Mouse (Mus musculus) midbrain, embryonic 15.5 days (tissue): ENCODE measurements at regions not wholly inside any gene's neighbourhood (a gene's known extent, or its start where the extent isn't known, plus 50 kb on each side); places are given as distances from the start of the nearest gene placed in this dataset.
A peak's percentile ranks its signal among the peaks of the same experiment; 100 is the strongest.

Source experiments
- ATAC-seq: fragments of 200-750 bp; cut with Nextera tagmentation; replicated peaks from 2 replicates; pipeline ENCODE4 v1.8.0; 2017; ENCODE audit warnings: moderate TSS enrichment
- H3K27ac ChIP-seq: fragments of 300-500 bp; sonication (generic); 2 replicates; pipeline ENCODE4 v1.5.1; 2015; ENCODE audit warnings: mild to moderate bottlenecking, inconsistent platforms
- H3K27me3 ChIP-seq: fragments of 300-500 bp; sonication (generic); replicated peaks from 2 replicates; pipeline ENCODE4 v1.6.1; 2015; ENCODE audit warnings: inconsistent platforms
- H3K36me3 ChIP-seq: fragments of 300-500 bp; sonication (generic); replicated peaks from 2 replicates; pipeline ENCODE4 v1.6.1; 2015; ENCODE audit warnings: inconsistent platforms
- H3K4me1 ChIP-seq: fragments of 300-500 bp; sonication (generic); 2 replicates; pipeline ENCODE4 v1.6.1; 2015; ENCODE audit warnings: inconsistent platforms
- H3K4me2 ChIP-seq: fragments of 300-500 bp; sonication (generic); 2 replicates; pipeline ENCODE4 v1.6.1; 2015; ENCODE audit warnings: inconsistent platforms, mild to moderate bottlenecking, moderate library complexity
- H3K4me3 ChIP-seq: fragments of 300-500 bp; sonication (generic); 2 replicates; pipeline ENCODE4 v1.5.1; 2015; ENCODE audit warnings: mild to moderate bottlenecking, inconsistent platforms
- H3K9ac ChIP-seq: fragments of 300-500 bp; sonication (generic); 2 replicates; pipeline ENCODE4 v1.6.1; 2015; ENCODE audit warnings: mild to moderate bottlenecking, inconsistent platforms
- H3K9me3 ChIP-seq: fragments of 300-500 bp; sonication (generic); 2 replicates; pipeline ENCODE4 v1.6.1; 2016; ENCODE audit warnings: inconsistent platforms
- WGBS: fragments of 180-500 bp; shearing (Covaris S2); methylation state at CpG from one replicate; pipeline ENCODE4 v1.1.7; 2015; ENCODE audit warnings: mixed read lengths; 5-methylcytosine and 5-hydroxymethylcytosine counted together

DNA sequence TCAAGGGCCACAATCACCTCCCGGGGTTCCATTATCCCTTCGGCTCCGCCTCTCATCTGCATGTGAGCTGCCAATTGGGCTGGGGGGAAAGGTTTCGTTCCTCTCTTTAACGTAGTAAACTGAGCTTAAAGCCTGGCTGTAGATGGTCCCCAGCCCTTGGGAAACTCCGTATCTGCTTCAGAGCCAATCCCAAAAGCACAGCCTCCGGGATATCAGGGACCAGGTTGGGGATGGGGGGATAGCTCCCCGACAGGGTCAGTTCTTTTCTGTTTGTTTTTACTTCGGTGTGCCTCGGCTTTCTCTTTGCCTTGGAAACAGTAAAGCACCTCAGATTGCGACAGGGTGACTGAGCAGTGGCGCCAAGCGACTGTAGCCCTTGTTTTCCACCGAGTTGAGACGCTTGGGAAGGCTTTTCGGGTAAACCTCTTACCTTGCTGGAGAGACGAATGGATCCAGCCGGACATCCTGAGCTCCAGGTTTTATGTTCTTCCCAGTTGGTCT lies 64.5 kb downstream of the Tfap2c start:
- Histone ChIP-seq H3K9ac (0 out of 2 replicates have a peak overlapping the region, but pooled peaks have one; percentile 16), H3K27ac (no peak overlapping the region), H3K36me3 (no peaks in the 10 kb centered on the region), H3K27me3 (peaks cover 22% of the 10 kb centered on the region), H3K4me3 (peak overlapping the region; percentile 12), H3K4me1 (peaks cover 7% of the 10 kb centered on the region; the same call in 1 of the 2 replicates), H3K9me3 (no peaks in the 10 kb centered on the region), H3K4me2 (peak overlapping the region; percentile 45)
- no peak for ATAC-seq
- WGBS: 1% methylated on average over 18 of the region's 18 CpGs

DNA sequence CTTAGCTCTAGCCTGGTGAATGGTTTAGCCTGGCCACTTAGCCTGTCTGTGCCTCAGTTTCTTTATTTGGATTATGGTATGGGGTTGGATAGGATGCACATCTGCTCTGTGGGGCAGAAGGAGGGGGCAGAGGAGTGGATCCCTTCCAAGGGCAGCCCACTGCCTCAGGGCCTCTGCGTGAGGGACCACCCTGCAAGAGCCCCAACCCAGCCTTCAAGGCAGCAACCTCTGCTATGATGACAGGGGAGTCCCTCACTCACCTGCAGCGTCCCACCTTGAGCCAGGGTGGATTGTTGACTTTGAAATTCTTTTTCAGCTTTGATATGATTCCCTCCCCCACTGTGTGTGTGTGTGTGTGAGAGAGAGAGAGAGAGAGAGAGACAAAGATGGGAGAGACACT lies 65.8 kb downstream of the Tfap2c start:
- Histone ChIP-seq H3K4me2 (no peak overlapping the region), H3K4me3 (no peak overlapping the region), H3K4me1 (peaks cover 7% of the 10 kb centered on the region; the same call in 1 of the 2 replicates), H3K27me3 (peaks cover 22% of the 10 kb centered on the region), H3K27ac (no peak overlapping the region), H3K9me3 (no peaks in the 10 kb centered on the region), H3K9ac (no peak overlapping the region), H3K36me3 (no peaks in the 10 kb centered on the region)
- ATAC-seq: no peak
- WGBS: 47% methylated on average over 2 of the region's 2 CpGs

GRCm38 (mm10) chr2:172615582-172615981 lies 66.2 kb downstream of the Tfap2c start:
- H3K4me2 ChIP-seq: no peak overlapping the region
- no peak for ATAC-seq
- H3K9ac ChIP-seq: no peak overlapping the region
- H3K27me3 ChIP-seq: peaks cover 22% of the 10 kb centered on the region
- no peaks in the 10 kb centered on the region for H3K36me3 ChIP-seq
- no peak overlapping the region for H3K27ac ChIP-seq
- WGBS: 29% methylated on average over 4 of the region's 4 CpGs
- no peaks in the 10 kb centered on the region for H3K9me3 ChIP-seq
- no peak overlapping the region for H3K4me3 ChIP-seq
- H3K4me1 ChIP-seq: peaks cover 7% of the 10 kb centered on the region; the same call in 1 of the 2 replicates

GRCm38 (mm10) chr2:172619168-172619567 lies 69.8 kb downstream of the Tfap2c start:
- Histone ChIP-seq H3K27ac (no peak overlapping the region), H3K4me1 (peaks cover 6% of the 10 kb centered on the region), H3K9me3 (no peaks in the 10 kb centered on the region), H3K36me3 (no peaks in the 10 kb centered on the region), H3K4me2 (no peak overlapping the region), H3K27me3 (peaks cover 11% of the 10 kb centered on the region), H3K9ac (no peak overlapping the region), H3K4me3 (no peak overlapping the region)
- WGBS: 81% methylated on average over 7 of the region's 7 CpGs
- ATAC-seq: no peak

DNA sequence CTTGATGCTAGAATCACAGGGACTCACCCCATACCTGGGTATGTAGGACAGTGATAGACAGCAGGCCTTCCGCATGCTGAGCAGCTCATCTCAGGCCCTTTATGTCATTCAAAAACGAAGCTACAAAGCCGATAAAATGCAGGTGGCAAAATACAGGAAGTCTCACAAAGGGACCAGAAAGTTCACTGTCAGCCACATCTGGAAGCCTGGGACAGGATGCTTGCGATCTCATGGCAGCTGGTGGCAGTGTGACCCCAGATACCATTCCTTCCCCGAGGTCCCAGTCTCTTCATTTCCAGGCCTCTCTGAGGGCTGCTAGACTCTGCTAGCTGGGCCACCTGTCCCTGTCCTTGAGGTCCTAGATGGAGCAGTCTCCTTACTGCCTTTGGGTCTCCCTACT lies 70.6 kb downstream of the Tfap2c start:
- Histone ChIP-seq H3K36me3 (no peaks in the 10 kb centered on the region), H3K9me3 (no peaks in the 10 kb centered on the region), H3K4me3 (no peak overlapping the region), H3K27ac (no peak overlapping the region), H3K4me1 (peaks cover 6% of the 10 kb centered on the region), H3K27me3 (peaks cover 5% of the 10 kb centered on the region), H3K4me2 (no peak overlapping the region), H3K9ac (no peak overlapping the region)
- WGBS: 68% methylated on average over 5 of the region's 5 CpGs
- no peak for ATAC-seq

- no peak for ATAC-seq
- H3K36me3 ChIP-seq: no peaks in the 10 kb centered on the region
- no peak overlapping the region for H3K27ac ChIP-seq
- no peak overlapping the region for H3K4me3 ChIP-seq
- H3K4me2 ChIP-seq: peak overlapping the region; percentile 3; the same call in 1 of the 2 replicates
- 14% methylated on average over 14 of the region's 14 CpGs for WGBS
- H3K4me1 ChIP-seq: peaks cover 6% of the 10 kb centered on the region
- H3K27me3 ChIP-seq: 0 out of 2 replicates have a peak, but pooled peaks cover 2% of the 10 kb centered on the region
- H3K9ac ChIP-seq: no peak overlapping the region
- H3K9me3 ChIP-seq: no peaks in the 10 kb centered on the region
Observed at GRCm38 (mm10) chr2:172623707-172624106, 74.3 kb downstream of the Tfap2c start.

DNA sequence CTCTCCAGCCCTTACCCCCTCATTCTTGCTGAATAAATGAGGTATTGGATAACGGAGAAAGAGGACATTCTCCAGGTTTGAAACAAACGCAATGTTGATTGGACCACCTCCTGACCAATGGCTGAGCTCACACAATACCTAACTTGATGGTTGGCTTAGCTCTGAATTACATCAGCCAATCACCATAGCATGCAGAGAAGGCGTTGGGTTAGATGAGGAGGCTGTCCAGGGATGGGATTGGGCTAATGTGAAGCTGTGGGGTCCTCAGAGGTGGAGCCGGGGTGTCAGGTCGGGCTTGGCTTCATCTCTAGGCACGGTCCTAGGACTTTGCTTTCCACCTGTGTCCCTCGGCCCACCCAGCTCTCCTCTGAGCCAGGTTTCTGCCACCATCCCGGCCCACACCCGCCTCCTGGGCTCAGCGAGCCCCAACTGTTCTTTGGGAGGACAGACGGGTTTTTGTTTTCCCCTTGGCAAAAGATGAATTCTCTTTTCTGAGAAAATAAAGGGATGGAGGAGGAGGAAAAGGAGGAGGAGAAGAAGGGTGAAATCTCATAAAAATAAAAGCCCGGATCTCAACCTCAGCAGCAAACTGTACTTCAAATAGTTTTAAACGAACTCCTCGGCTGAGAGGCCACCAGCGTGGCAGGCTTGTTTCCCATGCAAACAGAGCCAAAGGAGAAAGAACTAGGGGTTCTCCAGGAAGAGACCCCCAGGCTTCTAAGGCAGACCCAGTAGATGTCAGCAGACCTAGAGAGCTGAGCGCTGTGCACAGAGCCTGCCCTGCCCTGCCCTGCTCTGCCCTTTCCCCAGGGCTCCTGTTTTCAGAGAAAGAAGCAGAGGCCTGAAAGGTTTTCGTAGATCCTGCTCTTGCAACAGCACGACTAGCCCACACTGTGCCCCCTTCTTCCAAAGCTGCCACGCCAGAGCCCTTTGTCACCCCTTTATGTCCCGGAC lies 78.2 kb downstream of the Tfap2c start:
- Histone ChIP-seq H3K4me3 (no peak overlapping the region), H3K27ac (no peak overlapping the region), H3K9me3 (no peaks in the 10 kb centered on the region), H3K36me3 (no peaks in the 10 kb centered on the region), H3K4me1 (peaks cover 6% of the 10 kb centered on the region), H3K4me2 (no peak overlapping the region), H3K27me3 (0 out of 2 replicates have a peak, but pooled peaks cover 2% of the 10 kb centered on the region), H3K9ac (no peak overlapping the region)
- ATAC-seq: no peak
- 63% methylated on average over 20 of the region's 20 CpGs for WGBS

DNA sequence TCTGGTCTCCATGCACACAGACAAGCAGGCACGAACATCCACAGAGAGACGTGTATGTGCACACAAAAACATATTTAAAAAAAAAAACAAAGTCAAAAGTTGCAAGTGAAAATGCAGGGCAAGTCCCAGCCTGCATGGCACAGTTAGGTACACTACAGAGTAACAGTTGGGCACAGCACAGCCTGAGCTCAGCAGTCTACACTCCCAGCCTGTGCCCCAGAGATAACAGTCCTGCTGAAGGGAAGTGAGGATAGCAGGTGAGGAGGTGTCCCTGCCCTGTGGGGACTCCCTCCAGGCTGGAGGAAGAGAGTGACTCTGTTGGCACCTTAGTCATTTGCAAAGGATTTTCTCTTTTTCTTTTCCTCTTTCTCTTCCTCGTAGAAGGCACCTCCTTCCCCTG lies 80.9 kb downstream of the Tfap2c start:
- no peak overlapping the region for H3K27ac ChIP-seq
- no peaks in the 10 kb centered on the region for H3K9me3 ChIP-seq
- ATAC-seq: no peak
- H3K36me3 ChIP-seq: no peaks in the 10 kb centered on the region
- no peak overlapping the region for H3K4me2 ChIP-seq
- no peaks in the 10 kb centered on the region for H3K27me3 ChIP-seq
- H3K9ac ChIP-seq: no peak overlapping the region
- no peak overlapping the region for H3K4me3 ChIP-seq
- WGBS: 75% methylated on average over 3 of the region's 3 CpGs
- no peaks in the 10 kb centered on the region for H3K4me1 ChIP-seq

GRCm38 (mm10) chr2:172642616-172643015 lies 93.2 kb downstream of the Tfap2c start:
- H3K36me3 ChIP-seq: no peaks in the 10 kb centered on the region
- WGBS: 59% methylated on average over 11 of the region's 11 CpGs
- ATAC-seq: no peak

GRCm38 (mm10) chr2:172643860-172644259 lies 94.5 kb downstream of the Tfap2c start:
- Histone ChIP-seq H3K27me3 (no peaks in the 10 kb centered on the region), H3K36me3 (no peaks in the 10 kb centered on the region), H3K9me3 (no peaks in the 10 kb centered on the region), H3K27ac (no peak overlapping the region), H3K4me1 (no peaks in the 10 kb centered on the region), H3K4me3 (no peak overlapping the region), H3K9ac (no peak overlapping the region), H3K4me2 (no peak overlapping the region)
- 28% methylated on average over 12 of the region's 12 CpGs for WGBS
- no peak for ATAC-seq

More at GRCm38 (mm10) chr2:172642616-172643015, 93.2 kb downstream of the Tfap2c start:
- no peaks in the 10 kb centered on the region for H3K27me3 ChIP-seq
- no peaks in the 10 kb centered on the region for H3K4me1 ChIP-seq
- H3K9ac ChIP-seq: no peak overlapping the region
- H3K4me2 ChIP-seq: no peak overlapping the region
- no peak overlapping the region for H3K4me3 ChIP-seq
- H3K27ac ChIP-seq: no peak overlapping the region
- H3K9me3 ChIP-seq: no peaks in the 10 kb centered on the region

DNA sequence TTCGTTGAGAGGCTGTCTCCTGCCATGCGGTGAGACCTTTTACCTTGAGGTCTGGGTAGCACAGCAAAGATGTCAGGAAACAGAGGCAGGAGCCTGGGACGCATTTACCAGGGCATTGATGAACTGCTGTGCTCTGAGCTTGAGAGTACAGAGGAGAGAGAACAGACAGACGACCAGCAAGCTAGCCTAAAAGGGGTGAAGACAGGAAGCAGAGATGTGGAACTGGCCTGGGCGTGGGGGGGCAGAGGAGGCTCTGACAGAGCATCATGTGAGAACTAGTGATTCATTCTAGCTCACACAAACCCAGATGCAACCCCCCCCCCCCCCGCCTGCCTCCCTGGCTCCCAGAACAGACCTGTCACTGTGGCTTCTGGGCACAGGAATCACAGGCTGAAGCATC lies 95.1 kb downstream of the Tfap2c start:
- H3K9me3 ChIP-seq: no peaks in the 10 kb centered on the region
- H3K27ac ChIP-seq: no peak overlapping the region
- H3K4me2 ChIP-seq: no peak overlapping the region
- no peak overlapping the region for H3K9ac ChIP-seq
- no peaks in the 10 kb centered on the region for H3K4me1 ChIP-seq
- 47% methylated on average over 6 of the region's 6 CpGs for WGBS
- no peaks in the 10 kb centered on the region for H3K27me3 ChIP-seq
- no peak overlapping the region for H3K4me3 ChIP-seq
- no peak for ATAC-seq
- no peaks in the 10 kb centered on the region for H3K36me3 ChIP-seq

GRCm38 (mm10) chr2:172648072-172648471 lies 98.7 kb downstream of the Tfap2c start:
- Histone ChIP-seq H3K4me2 (no peak overlapping the region), H3K9me3 (no peaks in the 10 kb centered on the region), H3K9ac (no peak overlapping the region), H3K4me1 (no peaks in the 10 kb centered on the region), H3K4me3 (no peak overlapping the region), H3K27ac (no peak overlapping the region), H3K36me3 (no peaks in the 10 kb centered on the region), H3K27me3 (no peaks in the 10 kb centered on the region)
- ATAC-seq: no peak
- 72% methylated on average over 11 of the region's 11 CpGs for WGBS
